Mouse (Mus musculus): ENCODE results near the gene H2-T3. TPM values are rescaled to one million over a fixed set of nuclear protein-coding genes. Genes with fewer than 3 reads are reported as not detected.
"Not testable (repeated sequence)": the region's sequence is repeated elsewhere in the genome, so short reads cannot be mapped to it uniquely, and the experiment has no call there.

Gene H2-T3
- total RNA-seq, 4 experiments from 2014 or later: not detected

DNA sequence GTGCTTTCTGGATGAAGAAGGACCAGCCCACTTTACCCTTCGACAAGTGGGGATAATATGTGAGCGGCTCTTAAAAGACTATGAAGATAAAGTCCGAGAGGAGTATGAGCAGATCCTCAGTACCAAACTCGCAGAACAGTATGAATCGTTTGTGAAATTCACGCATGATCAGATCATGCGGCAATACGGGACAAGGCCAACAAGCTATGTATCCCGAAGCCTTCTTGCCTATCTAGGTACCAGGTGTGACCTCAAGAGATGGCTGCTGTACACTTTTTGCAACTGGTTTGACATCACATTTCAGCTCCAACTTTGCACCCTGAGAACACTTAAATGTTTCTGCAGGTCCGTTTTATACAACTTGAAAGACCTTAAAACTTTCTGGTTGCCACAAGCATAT lies 10.6 kb downstream of the H2-T3 start:
- DNase-seq (ENCODE audit: low spot score): not testable (repeated sequence)

- DNase-seq (ENCODE audit: low spot score): not testable (repeated sequence)
Measured at GRCm38 (mm10) chr17:36178938-36179337, 11.1 kb downstream of the H2-T3 start.

GRCm38 (mm10) chr17:36176132-36176531 lies 14.0 kb downstream of the H2-T3 start:
- DNase-seq (ENCODE audit: low spot score): not testable (repeated sequence)

- no peak for DNase-seq (ENCODE audit: low spot score)
Measured at GRCm38 (mm10) chr17:36170287-36170814, 19.7 kb downstream of the H2-T3 start.

GRCm38 (mm10) chr17:36169753-36170152 lies 20.3 kb downstream of the H2-T3 start:
- DNase-seq (ENCODE audit: low spot score): no peak

GRCm38 (mm10) chr17:36169094-36169493 lies 21.0 kb downstream of the H2-T3 start:
- DNase-seq (ENCODE audit: low spot score): not testable (repeated sequence)

GRCm38 (mm10) chr17:36168039-36168652 lies 21.9 kb downstream of the H2-T3 start, which contains the start of gene Gm8909:
TSS of gene Gm8909 (minus strand) at chr17:36168537.
- DNase-seq (ENCODE audit: low spot score): no peak

DNA sequence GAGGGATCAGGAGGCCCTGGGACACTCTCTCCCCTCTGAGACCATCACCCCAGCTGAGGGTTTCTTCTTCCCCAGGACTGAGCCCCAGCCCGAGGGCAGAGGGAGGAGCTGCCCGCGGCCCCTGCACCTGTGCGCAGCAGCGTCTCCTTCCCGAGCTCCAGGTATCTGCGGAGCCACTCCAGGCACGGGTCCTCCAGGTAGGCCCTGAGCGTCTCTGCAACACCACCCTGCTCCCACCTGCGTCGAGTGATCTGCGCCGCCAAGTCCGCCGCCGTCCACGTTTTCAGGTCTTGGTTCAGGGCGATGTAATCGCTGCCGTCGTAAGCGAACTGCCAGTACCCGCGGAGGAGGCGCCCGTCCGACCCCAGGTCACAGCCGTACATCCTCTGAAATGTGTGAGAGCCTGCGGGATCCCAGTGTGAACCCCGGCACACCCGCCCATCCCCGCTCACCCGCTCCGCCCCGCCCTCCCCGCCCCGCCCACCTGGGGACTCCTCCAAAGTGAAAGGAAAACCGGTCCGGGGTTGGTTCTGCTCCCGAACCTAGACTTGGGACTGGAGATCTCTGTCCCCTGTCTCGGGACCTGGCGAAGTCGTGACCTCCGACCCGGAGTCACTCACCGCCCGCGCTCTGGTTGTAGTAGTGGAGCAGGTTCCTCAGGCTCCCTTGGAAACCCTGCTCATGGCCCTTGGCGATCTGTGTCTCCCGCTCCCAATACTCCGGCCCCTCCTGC lies 22.6 kb downstream of the H2-T3 start:
- no peak for DNase-seq (ENCODE audit: low spot score)

DNA sequence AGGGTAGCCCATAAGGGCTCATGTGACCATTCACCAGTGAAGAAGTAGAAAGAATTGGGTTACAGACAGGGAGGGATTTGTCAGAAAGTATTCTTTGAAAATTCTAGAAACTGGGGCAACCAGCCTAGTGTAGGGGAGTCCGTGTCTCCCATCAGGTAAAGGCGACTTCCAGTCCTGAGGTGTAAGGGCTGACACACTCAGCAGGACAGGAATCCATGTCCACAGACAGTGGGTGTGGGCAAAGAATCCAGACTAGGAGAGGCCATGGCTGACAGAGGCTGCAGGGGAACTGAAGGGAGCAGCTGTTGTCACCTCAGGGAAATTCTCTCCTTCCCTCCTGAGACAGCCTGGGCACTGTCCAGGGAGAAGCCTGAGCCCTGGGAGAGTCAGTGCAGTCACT lies 23.2 kb downstream of the H2-T3 start:
- DNase-seq (ENCODE audit: low spot score): not testable (repeated sequence)

- no peak for DNase-seq (ENCODE audit: low spot score)
Measured at GRCm38 (mm10) chr17:36161129-36162051, 28.7 kb downstream of the H2-T3 start.

DNA sequence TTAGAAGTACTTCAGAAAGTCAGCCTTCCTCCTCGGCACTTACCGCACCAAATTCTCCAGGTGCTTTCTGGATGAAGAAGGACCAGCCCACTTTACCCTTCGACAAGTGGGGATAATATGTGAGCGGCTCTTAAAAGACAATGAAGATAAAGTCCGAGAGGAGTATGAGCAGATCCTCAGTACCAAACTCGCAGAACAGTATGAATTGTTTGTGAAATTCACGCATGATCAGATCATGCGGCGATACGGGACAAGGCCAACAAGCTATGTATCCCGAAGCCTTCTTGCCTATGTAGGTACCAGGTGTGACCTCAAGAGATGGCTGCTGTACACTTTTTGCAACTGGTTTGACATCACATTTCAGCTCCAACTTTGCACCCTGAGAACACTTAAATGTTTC lies 31.8 kb downstream of the H2-T3 start:
- DNase-seq (ENCODE audit: low spot score): not testable (repeated sequence)

DNA sequence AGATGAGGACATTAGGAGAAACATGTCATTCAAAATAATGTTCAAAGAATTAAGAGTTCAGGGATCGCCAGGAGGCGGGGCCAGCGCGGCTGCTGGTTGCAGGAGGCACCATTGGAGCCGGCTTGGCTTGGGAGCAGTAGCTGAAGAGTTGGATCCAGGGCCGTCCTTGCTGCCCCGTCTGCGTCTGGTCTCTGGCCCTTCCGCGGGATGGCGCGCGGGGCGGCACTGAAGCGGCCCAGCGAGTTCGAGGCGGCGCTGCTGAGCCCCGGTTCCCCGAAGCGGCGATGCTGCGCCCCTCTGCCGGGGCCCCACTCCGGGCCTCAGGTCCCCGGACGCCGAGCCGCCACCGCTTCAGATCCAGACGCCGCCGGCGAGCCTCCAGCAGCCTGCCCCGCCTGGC lies 32.3 kb downstream of the H2-T3 start:
- not testable (repeated sequence) for DNase-seq (ENCODE audit: low spot score)

GRCm38 (mm10) chr17:36154271-36155149 lies 35.6 kb downstream of the H2-T3 start:
- no peak for DNase-seq (ENCODE audit: low spot score)

GRCm38 (mm10) chr17:36151200-36151599 lies 38.9 kb downstream of the H2-T3 start:
- not testable (repeated sequence) for DNase-seq (ENCODE audit: low spot score)

DNA sequence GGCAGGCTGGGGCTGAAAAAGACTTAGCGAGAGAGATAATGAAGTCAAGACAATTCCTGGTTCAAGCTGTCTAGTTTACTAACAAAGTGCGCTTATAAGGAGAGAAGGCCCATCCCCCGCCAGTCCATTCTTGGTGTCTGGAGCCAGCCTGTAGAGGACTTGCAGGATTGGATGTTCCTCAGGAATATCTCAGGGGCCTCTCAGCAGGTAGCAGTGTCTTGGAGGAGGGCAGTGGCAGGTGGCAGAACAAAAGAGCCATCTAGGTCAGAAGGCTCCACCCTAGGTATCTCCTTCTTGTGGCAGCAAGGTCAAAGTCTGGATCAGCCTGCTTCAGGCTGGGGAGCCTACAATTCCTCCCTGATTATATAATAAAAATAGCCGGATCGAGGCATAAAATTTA lies 41.6 kb downstream of the H2-T3 start:
- not testable (repeated sequence) for DNase-seq (ENCODE audit: low spot score)

DNA sequence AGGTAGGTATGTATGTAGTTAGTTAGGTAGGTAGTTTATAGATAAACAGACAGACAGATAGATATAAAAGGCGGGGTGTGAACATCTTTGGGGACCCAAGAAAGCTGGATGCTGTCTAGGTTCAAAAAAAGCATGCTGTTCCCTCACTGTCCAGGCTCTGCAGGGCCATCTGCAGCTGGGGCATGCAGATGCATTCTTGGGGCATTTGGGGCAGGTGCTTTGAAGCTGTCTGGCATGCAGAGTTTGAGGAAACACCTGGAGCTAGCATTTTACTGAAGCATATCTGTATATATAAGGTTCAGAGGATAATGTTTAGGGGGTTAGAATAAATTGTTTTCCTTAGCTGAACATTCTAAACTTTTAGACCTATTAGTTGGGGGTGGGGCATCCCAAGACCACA lies 43.1 kb downstream of the H2-T3 start:
- DNase-seq (ENCODE audit: low spot score): not testable (repeated sequence)

- not testable (repeated sequence) for DNase-seq (ENCODE audit: low spot score)
Measured at GRCm38 (mm10) chr17:36145861-36146156, 44.3 kb downstream of the H2-T3 start.

DNA sequence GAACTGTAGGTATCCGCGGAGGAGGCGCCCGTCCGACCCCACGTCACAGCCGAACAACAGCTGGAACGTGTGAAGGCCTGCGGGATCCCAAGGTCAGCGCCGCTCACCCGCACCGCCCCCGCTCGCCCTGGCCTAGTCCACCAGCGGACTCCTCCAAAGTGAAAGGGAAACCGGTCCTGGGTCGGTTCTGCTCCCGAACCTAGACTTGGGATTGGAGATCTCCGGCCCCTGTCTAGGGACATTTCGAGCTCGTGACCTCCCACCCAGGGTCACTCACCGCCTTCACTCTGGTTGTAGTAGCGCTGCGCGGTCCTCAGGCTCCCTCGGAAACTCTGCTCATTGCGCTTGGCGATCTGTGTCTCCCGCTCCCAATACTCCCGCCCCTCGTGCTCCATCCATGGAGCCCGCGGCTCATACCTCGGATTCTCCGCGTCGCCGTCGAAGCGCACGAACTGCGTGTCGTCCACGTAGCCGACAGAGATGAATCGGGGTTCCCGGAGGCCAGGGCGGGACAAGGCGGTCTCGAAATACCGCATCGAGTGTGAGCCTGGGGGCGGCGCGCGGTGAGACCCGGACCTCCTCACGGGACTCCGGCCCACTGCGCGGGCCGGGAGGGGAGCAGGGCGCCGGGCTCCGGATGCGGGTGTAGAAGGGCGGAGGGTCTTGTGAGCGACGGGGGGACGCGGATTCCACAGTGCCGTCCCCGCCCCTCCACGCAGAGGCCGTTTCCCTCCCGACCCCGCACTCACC lies 44.8 kb downstream of the H2-T3 start:
- DNase-seq (ENCODE audit: low spot score): no peak

DNA sequence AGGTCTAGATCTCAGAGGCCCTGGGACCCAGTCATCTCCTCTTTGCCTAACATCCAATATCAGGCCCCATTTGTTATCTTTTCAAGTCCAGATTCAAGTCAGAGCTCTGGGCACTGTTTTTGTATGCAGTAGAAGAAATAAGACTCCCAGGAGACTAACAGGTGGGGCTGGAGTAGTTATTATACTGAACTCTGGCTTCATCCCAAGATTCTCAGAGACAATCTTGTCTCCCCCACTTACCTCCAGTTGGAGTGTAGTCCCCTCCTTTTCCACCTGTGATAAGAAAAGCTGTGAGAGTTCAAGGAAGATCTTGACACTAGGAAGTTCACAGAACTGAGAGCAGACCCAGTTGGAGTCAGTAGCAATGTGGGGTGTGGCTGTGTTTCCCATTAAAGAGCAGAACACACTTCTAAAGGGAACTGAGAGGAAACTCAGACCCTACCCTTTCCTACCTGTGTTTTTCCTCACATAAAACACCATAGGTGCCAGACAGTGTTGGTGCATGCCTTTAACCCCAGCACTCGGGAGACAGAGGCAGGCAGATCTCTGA lies 53.7 kb downstream of the H2-T3 start:
- not testable (repeated sequence) for DNase-seq (ENCODE audit: low spot score)
